ENCODE assay signal across 8 mouse cellular contexts in genomic region chr5:147077305-147078034, GRCm38 (mm10). TPM values are rescaled to one million over a fixed set of nuclear protein-coding genes. Genes with fewer than 3 reads are reported as not detected.
DNase-seq lines count a peak whose midpoint lies in the region; ATAC-seq and TF ChIP-seq lines count a peak whose summit lies in the region.

No protein-coding gene starts in this region.

- H3K9me3 ChIP-seq in lung, embryonic 14.5 days (ENCODE audit: low read depth, low read length) = no peaks in the 10 kb centered on the region

- H3K9ac ChIP-seq in lung, embryonic 14.5 days = peak overlapping the region; percentile 79

- WGBS in lung, embryonic 14.5 days = under 1% methylated on average over 57 of the region's 57 CpGs

- peak overlapping the region; percentile 82 for H3K4me3 ChIP-seq in lung, embryonic 14.5 days (ENCODE audit: low read depth, low read length)

- peak overlapping the region; percentile 97 for H3K4me2 ChIP-seq in lung, embryonic 14.5 days

- DNase-seq in MEL-GATA-1-ER (ENCODE audit: extremely low read depth, low read depth) = peak; percentile 73
- DNase-seq in cerebellum, adult 8-10 months = peak; percentile 94
- DNase-seq in forelimb bud, embryonic 11.5 days (ENCODE audit: low read depth, low spot score) = peak; percentile 83
- peak; percentile 79 to 83 for DNase-seq in layer of hippocampus, adult 8-10 months (ENCODE audit: low spot score in 2 of 2)
- DNase-seq in lung, embryonic 14.5 days = peak; percentile 90
- DNase-seq in testis, postnatal 14 days (ENCODE audit: low spot score) = peak; percentile 90

- peak; percentile 60 to 72 for ATAC-seq in hematopoietic stem cell, adult 5-6 weeks (replicated peaks in 1 of 2; ENCODE audit: insufficient read depth in 1 of 2, low FRiP score in 2 of 2, low TSS enrichment in 1 of 2, low read depth in 1 of 2, poor library complexity in 2 of 2, severe bottlenecking in 2 of 2)
- peak; percentile 30 for ATAC-seq in lung, embryonic 14.5 days (ENCODE audit: insufficient read depth)
- peak; percentile 73 for ATAC-seq in neutrophil, adult 5-6 weeks (ENCODE audit: extremely low read depth, insufficient number of reproducible peaks, low FRiP score, poor library complexity, severe bottlenecking)

- TF ChIP-seq CTCF in lung, embryonic 14.5 days (IDR thresholded peaks at IDR 0.05; ENCODE audit: low read depth) = no peak

- H3K27ac ChIP-seq in lung, embryonic 14.5 days (ENCODE audit: low read depth) = peak overlapping the region; percentile 97

- no peaks in the 10 kb centered on the region for H3K27me3 ChIP-seq in lung, embryonic 14.5 days (ENCODE audit: insufficient read depth, low read length)

- H3K36me3 ChIP-seq in lung, embryonic 14.5 days (ENCODE audit: insufficient read depth) = peaks cover 8% of the 10 kb centered on the region

- peaks cover 23% of the 10 kb centered on the region for H3K4me1 ChIP-seq in lung, embryonic 14.5 days (ENCODE audit: insufficient read depth)

RNA-seq across cellular contexts. Expression of gene Polr1d, which starts 0.6 kb away (rescaled TPM):
- 105 and 120 TPM in 2 replicates for total RNA-seq in hematopoietic stem cell, adult 5-6 weeks (2017)
- total RNA-seq in layer of hippocampus, adult 8-10 months (2022) = 10 to 100 TPM; 65.2 to 70.8 (median 66.7) TPM
- polyA plus RNA-seq in lung, embryonic 14.5 days (2014; fragmentation: Nextera tagmentation; extraction: Ambion mirVana) = 123 and 127 TPM in 2 replicates
- total RNA-seq in neutrophil, adult 5-6 weeks (2017) = 63.5 and 70.0 TPM in 2 replicates

RNA-seq across cellular contexts. Expression of gene Lnx2, which starts 1.1 kb away (rescaled TPM):
- 3.6 and 4.4 TPM in 2 replicates for total RNA-seq in hematopoietic stem cell, adult 5-6 weeks (2017)
- 1 to 10 TPM; 5.8 to 7.2 (median 6.5) TPM for total RNA-seq in layer of hippocampus, adult 8-10 months (2022)
- polyA plus RNA-seq in lung, embryonic 14.5 days (2014; fragmentation: Nextera tagmentation; extraction: Ambion mirVana) = 19.3 and 19.9 TPM in 2 replicates
- 13.5 and 18.3 TPM in 2 replicates for total RNA-seq in neutrophil, adult 5-6 weeks (2017)

Comparison
In these comparisons a context has a peak if more than half of its experiments do, and no peak if none do; other contexts are left out.
1. Peak in every context shown above with its lines: DNase-seq, ATAC-seq, H3K4me3 ChIP-seq and H3K27ac ChIP-seq.